ENCODE assay signal across 26 mouse cellular contexts in the genomic region with DNA sequence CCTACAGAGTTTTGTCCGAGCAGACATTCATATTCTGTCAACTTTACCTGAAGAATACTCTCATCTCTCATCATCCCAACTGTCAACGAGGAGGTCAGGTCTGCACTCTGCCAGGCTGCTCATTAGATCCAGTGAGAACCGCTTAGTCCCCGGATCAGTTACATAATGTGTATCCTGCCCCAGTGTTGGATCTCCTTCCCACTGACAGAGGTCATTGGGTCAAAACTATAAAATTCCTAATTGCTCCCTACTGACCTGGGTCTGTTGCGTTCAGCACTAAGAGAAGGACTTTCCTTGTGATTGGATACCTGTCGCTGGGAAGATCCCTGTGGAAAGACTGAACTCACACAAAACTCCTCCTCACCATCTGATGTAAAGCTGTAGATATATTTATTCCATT. TPM values are rescaled to one million over a fixed set of nuclear protein-coding genes. Genes with fewer than 3 reads are reported as not detected.
DNase-seq lines count a peak whose midpoint lies in the region; ATAC-seq lines count a peak whose summit lies in the region.
"Had no signal": no experiment of that assay in that cellular context is flagged by ENCODE, and none has a peak within 500 bp of the region (broad histone marks: within the 10 kb centered on the region; RNA-seq: fewer than 3 reads in every experiment).

No protein-coding gene starts in this region.

- no peaks in the 10 kb centered on the region for H3K36me3 ChIP-seq in embryonic facial prominence, embryonic 11.5 days (replicated peaks; ENCODE audit: control insufficient read depth, insufficient read depth, low read depth, low read length)
- H3K36me3 ChIP-seq: forebrain, embryonic 15.5 days; hindbrain, embryonic 13.5 days; intestine, embryonic 15.5 days; limb, embryonic 12.5 days; liver, embryonic 15.5 days; neural tube, embryonic 12.5 days had no signal

- ATAC-seq in embryonic facial prominence, embryonic 11.5 days (replicated peaks; ENCODE audit: insufficient number of reproducible peaks, low FRiP score, low TSS enrichment, low read depth), result 0 out of 2 replicates have a peak, but pooled peaks have one; percentile 85
- ATAC-seq: forebrain, embryonic 15.5 days; intestine, embryonic 15.5 days had no signal

- H3K4me3 ChIP-seq in embryonic facial prominence, embryonic 11.5 days (ENCODE audit: low read depth, low read length), result no peak overlapping the region
- H3K4me3 ChIP-seq: forebrain, embryonic 15.5 days; hindbrain, embryonic 13.5 days; intestine, embryonic 15.5 days; limb, embryonic 12.5 days; liver, embryonic 15.5 days; neural tube, embryonic 12.5 days had no signal

- no peak overlapping the region for H3K9ac ChIP-seq in embryonic facial prominence, embryonic 11.5 days (replicated peaks; ENCODE audit: low read length)
- H3K9ac ChIP-seq: forebrain, embryonic 15.5 days; hindbrain, embryonic 13.5 days; intestine, embryonic 15.5 days; limb, embryonic 12.5 days; liver, embryonic 15.5 days; neural tube, embryonic 12.5 days had no signal

- peak; percentile 42 for DNase-seq in kidney, adult 9 months
- DNase-seq in kidney, adult 11 months, result no peak
- peak; percentile 63 for DNase-seq in embryo, embryonic 10 days (ENCODE audit: low spot score)
- peak; percentile 26 for DNase-seq in embryonic facial prominence, embryonic 11.5 days (ENCODE audit: low spot score)
- peak; percentile 27 for DNase-seq in retina, postnatal 1 day
- DNase-seq in liver, result no peak
- DNase-seq in gastrocnemius, adult 18-20 months (ENCODE audit: low spot score), result no peak
- DNase-seq: adrenal gland, postnatal 25 days; B cell, adult 2 months; cerebellum, adult 8-10 months; gastrocnemius, postnatal 25 days; lung, postnatal 10 days; thymus, postnatal 36 days had no signal

- no peaks in the 10 kb centered on the region for H3K9me3 ChIP-seq in embryonic facial prominence, embryonic 11.5 days (replicated peaks; ENCODE audit: control insufficient read depth, low read length)
- H3K9me3 ChIP-seq: forebrain, embryonic 15.5 days; hindbrain, embryonic 13.5 days; intestine, embryonic 15.5 days; limb, embryonic 12.5 days; liver, embryonic 15.5 days; neural tube, embryonic 12.5 days had no signal

- no peaks in the 10 kb centered on the region for H3K4me1 ChIP-seq in embryonic facial prominence, embryonic 11.5 days (ENCODE audit: control insufficient read depth, insufficient read depth, low read length)
- H3K4me1 ChIP-seq: forebrain, embryonic 15.5 days; intestine, embryonic 15.5 days; liver, embryonic 15.5 days; neural tube, embryonic 12.5 days had no signal

- no peaks in the 10 kb centered on the region for H3K27me3 ChIP-seq in embryonic facial prominence, embryonic 11.5 days (ENCODE audit: control insufficient read depth, insufficient read depth, low read length)
- H3K27me3 ChIP-seq: forebrain, embryonic 15.5 days; hindbrain, embryonic 13.5 days; intestine, embryonic 15.5 days; limb, embryonic 12.5 days; liver, embryonic 15.5 days; neural tube, embryonic 12.5 days had no signal

- no peak overlapping the region for H3K4me2 ChIP-seq in embryonic facial prominence, embryonic 11.5 days (ENCODE audit: low read depth, low read length)
- H3K4me2 ChIP-seq: forebrain, embryonic 15.5 days; hindbrain, embryonic 13.5 days; intestine, embryonic 15.5 days; limb, embryonic 12.5 days; liver, embryonic 15.5 days; neural tube, embryonic 12.5 days had no signal

- no peak overlapping the region for H3K27ac ChIP-seq in embryonic facial prominence, embryonic 11.5 days (replicated peaks; ENCODE audit: low read depth, low read length)
- H3K27ac ChIP-seq: forebrain, embryonic 15.5 days; hindbrain, embryonic 13.5 days; intestine, embryonic 15.5 days; limb, embryonic 12.5 days; liver, embryonic 15.5 days; neural tube, embryonic 12.5 days had no signal

- WGBS in embryonic facial prominence, embryonic 11.5 days, result 35% methylated on average over 6 of the region's 6 CpGs

RNA-seq across cellular contexts. Expression of a gene that starts 34.1 kb away (rescaled TPM):
- polyA plus RNA-seq in embryonic facial prominence, embryonic 11.5 days (2014; fragmentation: Nextera tagmentation; extraction: Ambion mirVana), result not detected in 2 replicates
- not detected for total RNA-seq in gastrocnemius, adult 18-20 months (2021)
- total RNA-seq: adrenal gland, postnatal 25 days; gastrocnemius, postnatal 25 days; layer of hippocampus, adult 8-10 months; left cerebral cortex, adult 18-20 months; megakaryocyte-erythroid progenitor cell, adult 5-6 weeks; monocyte, adult 5-6 weeks had no signal
- polyA plus RNA-seq: cortical plate, adult 2 months; forebrain, embryonic 15.5 days; heart, postnatal 0 days; hindbrain, embryonic 13.5 days; intestine, embryonic 15.5 days; limb, embryonic 12.5 days; liver, embryonic 15.5 days; neural tube, embryonic 12.5 days; testis, adult 2 months had no signal

Comparison
In these comparisons a context has a peak if more than half of its experiments do, and no peak if none do; other contexts are left out.
1. DNase-seq: peak in kidney, adult 9 months (single experiment), embryo, embryonic 10 days (single experiment), embryonic facial prominence, embryonic 11.5 days (single experiment) and retina, postnatal 1 day (single experiment); none in kidney, adult 11 months (single experiment), liver (single experiment) and gastrocnemius, adult 18-20 months (single experiment).